Mouse (Mus musculus): ENCODE measurements around the gene Eif4e.

The Eif4e gene

DNA sequence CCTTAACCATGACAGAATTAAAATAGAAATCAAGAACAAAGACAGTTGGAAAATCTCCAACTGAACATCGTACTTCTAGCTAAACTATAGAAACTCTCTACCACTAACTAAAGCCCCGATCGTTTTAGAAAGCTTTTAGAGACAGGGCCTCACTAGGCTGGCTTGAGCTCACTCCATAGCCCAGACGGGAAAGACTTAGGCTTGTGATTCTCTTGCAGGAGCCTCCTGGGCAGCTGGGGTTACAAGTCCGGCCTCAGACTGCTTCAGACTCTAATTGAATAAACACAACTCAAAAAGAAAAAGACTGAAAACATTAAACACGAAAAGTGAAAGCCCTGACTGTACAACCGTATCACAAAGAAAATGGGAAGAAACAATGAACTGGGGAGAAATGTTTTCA is 60.2 kb downstream of the Eif4e start:
- DNase-seq (ENCODE audit: low read depth, low spot score) = no peak

DNA sequence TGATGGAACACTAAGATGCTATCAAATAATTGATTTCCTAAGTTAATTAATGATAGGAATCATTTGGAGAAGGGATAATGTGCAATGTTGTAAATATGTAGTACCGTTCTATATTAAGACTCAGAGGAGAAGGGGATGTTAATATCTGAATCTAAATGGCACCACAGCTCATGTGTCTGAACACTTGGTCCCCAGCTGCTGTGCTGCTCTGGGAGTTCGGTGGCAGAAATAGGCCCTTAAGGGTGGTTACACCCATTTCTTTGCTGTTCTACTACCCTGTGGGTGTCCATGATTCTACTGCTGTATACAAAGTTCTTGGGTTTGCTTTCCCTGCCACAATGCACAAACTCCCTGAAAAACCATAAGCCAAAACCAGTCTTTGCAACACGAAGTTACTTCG is 61.2 kb downstream of the Eif4e start:
- no peak for DNase-seq (ENCODE audit: low read depth, low spot score)

- no peak for DNase-seq (ENCODE audit: low read depth, low spot score)
These were observed 62.0 kb downstream of the Eif4e start for GRCm38 (mm10) chr3:138588001-138588400.

DNA sequence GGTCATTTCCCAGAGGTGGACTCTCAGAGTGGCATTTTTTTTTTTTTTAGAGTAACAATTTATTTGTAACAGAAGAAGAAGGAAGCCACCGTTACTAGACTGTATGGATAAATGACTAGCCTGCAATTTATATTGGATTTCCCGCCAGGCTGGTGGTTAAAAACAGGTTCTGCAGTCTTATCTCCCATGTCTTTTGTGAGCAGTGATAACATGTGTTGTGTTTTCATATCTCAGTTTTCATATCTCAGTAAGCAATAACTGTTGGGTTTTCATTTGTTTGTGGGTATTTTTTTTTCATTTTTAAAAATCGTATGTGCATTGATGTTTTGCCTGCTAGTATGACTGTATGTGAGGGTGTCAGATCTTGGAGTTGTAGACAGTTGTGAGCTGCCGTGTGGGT is 65.0 kb downstream of the Eif4e start:
- DNase-seq (ENCODE audit: low read depth, low spot score) = no peak

GRCm38 (mm10) chr3:138591806-138592365 is 65.9 kb downstream of the Eif4e start:
- no peak for DNase-seq (ENCODE audit: low read depth, low spot score)

- no peak for DNase-seq (ENCODE audit: low read depth, low spot score)
These were observed 67.2 kb downstream of the Eif4e start for GRCm38 (mm10) chr3:138593131-138593530.

GRCm38 (mm10) chr3:138593911-138594310 is 67.9 kb downstream of the Eif4e start:
- DNase-seq (ENCODE audit: low read depth, low spot score) = no peak

- no peak for DNase-seq (ENCODE audit: low read depth, low spot score)
These were observed 75.1 kb downstream of the Eif4e start for GRCm38 (mm10) chr3:138601076-138601475.

GRCm38 (mm10) chr3:138605132-138605531 is 79.2 kb downstream of the Eif4e start:
- DNase-seq (ENCODE audit: low read depth, low spot score) = no peak

DNA sequence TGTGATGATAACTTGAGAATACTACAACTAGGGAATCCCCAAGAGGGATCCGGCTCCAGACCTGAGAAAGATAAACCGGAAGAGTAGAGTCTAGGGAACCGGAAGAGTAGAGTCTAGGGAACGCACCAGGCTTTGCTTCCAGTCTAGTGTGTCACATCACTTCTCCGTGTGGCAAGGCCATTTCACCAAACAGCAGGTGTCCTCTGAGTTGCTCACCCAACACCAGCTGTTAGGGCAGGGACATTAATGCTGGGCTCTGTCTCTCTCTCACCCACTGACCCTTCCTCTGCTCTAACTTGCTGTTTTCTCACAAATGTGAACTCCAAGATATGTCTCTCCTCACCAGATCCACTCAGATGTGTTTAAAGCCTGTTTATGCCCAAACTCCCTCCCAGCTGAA is 82.7 kb downstream of the Eif4e start:
- no peak for DNase-seq (ENCODE audit: low read depth, low spot score)

All from CD4-positive helper T cell, adult 2 months (primary cell).